Mouse (Mus musculus): Measurements from ENCODE around the gene Bmp6. TPM values are rescaled to one million over a fixed set of nuclear protein-coding genes. Genes with fewer than 3 reads are reported as not detected.

Gene Bmp6
- polyA plus RNA-seq, 1 experiment: 6.4 TPM

- TF ChIP-seq POLR2A (IDR thresholded peaks at IDR 0.05; ENCODE audit: borderline replicate concordance, insufficient read depth, low read length) (no peak), CTCF (IDR thresholded peaks at IDR 0.05; ENCODE audit: borderline replicate concordance, insufficient read depth, low read depth, low read length) (no peak)
- Histone ChIP-seq H3K4me3 (replicated peaks; ENCODE audit: insufficient read depth, low read depth, low read length) (no peak overlapping the region), H3K27me3 (ENCODE audit: control insufficient read depth, insufficient read depth, low read length) (no peaks in the 10 kb centered on the region), H3K4me1 (ENCODE audit: control insufficient read depth, insufficient read depth, low read length) (no peaks in the 10 kb centered on the region), H3K27ac (ENCODE audit: insufficient read depth, low read length) (no peak overlapping the region)
- WGBS: 99% methylated on average over 5 of the region's 5 CpGs
- no peak for DNase-seq
Measured at GRCm38 (mm10) chr13:38434831-38435230, 89.9 kb downstream of the Bmp6 start.

GRCm38 (mm10) chr13:38437930-38438329 lies 93.0 kb downstream of the Bmp6 start:
- no peaks in the 10 kb centered on the region for H3K4me1 ChIP-seq (ENCODE audit: control insufficient read depth, insufficient read depth, low read length)
- TF ChIP-seq POLR2A (IDR thresholded peaks at IDR 0.05; ENCODE audit: borderline replicate concordance, insufficient read depth, low read length) (no peak), CTCF (IDR thresholded peaks at IDR 0.05; ENCODE audit: borderline replicate concordance, insufficient read depth, low read depth, low read length) (no peak; the same call in 1 of the 2 replicates)
- H3K4me3 ChIP-seq (replicated peaks; ENCODE audit: insufficient read depth, low read depth, low read length): no peak overlapping the region
- no peak overlapping the region for H3K27ac ChIP-seq (ENCODE audit: insufficient read depth, low read length)
- no peaks in the 10 kb centered on the region for H3K27me3 ChIP-seq (ENCODE audit: control insufficient read depth, insufficient read depth, low read length)
- 16% methylated on average over 5 of the region's 5 CpGs for WGBS
- DNase-seq: no peak

DNA sequence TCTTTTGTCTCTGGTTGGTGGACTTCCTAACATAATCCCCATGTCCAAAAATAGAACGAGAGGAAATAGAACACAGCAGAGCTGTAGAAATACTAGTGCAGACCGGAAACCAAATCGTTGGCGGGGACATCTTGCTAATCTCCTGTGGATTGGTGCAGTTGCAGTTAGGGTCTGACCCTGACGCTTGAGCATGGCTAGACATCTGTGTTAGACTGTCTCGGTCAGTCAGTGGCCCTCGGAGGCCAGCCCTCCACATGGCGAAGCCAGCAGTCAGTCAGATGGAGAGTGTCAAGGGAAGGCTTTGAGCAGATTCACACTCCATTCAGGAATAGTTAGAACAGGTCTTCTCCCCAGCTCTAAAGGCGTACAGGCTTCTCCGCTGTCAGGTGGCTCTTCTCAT lies 95.3 kb downstream of the Bmp6 start:
- Histone ChIP-seq H3K27me3 (ENCODE audit: control insufficient read depth, insufficient read depth, low read length) (no peaks in the 10 kb centered on the region), H3K27ac (ENCODE audit: insufficient read depth, low read length) (no peak overlapping the region), H3K4me1 (ENCODE audit: control insufficient read depth, insufficient read depth, low read length) (no peaks in the 10 kb centered on the region), H3K4me3 (replicated peaks; ENCODE audit: insufficient read depth, low read depth, low read length) (no peak overlapping the region)
- WGBS: 90% methylated on average over 10 of the region's 10 CpGs
- no peak for DNase-seq
- TF ChIP-seq CTCF (IDR thresholded peaks at IDR 0.05; ENCODE audit: borderline replicate concordance, insufficient read depth, low read depth, low read length): no peak
- TF ChIP-seq POLR2A (IDR thresholded peaks at IDR 0.05; ENCODE audit: borderline replicate concordance, insufficient read depth, low read length): no peak

GRCm38 (mm10) chr13:38448516-38449015 lies 103.7 kb downstream of the Bmp6 start:
- Histone ChIP-seq H3K4me1 (ENCODE audit: control insufficient read depth, insufficient read depth, low read length) (no peaks in the 10 kb centered on the region), H3K27me3 (ENCODE audit: control insufficient read depth, insufficient read depth, low read length) (no peaks in the 10 kb centered on the region), H3K4me3 (replicated peaks; ENCODE audit: insufficient read depth, low read depth, low read length) (no peak overlapping the region), H3K27ac (ENCODE audit: insufficient read depth, low read length) (no peak overlapping the region)
- DNase-seq: no peak
- no peak for TF ChIP-seq POLR2A (IDR thresholded peaks at IDR 0.05; ENCODE audit: borderline replicate concordance, insufficient read depth, low read length)
- no peak for TF ChIP-seq CTCF (IDR thresholded peaks at IDR 0.05; ENCODE audit: borderline replicate concordance, insufficient read depth, low read depth, low read length)
- 87% methylated on average over 6 of the region's 6 CpGs for WGBS

GRCm38 (mm10) chr13:38450051-38450971 lies 105.4 kb downstream of the Bmp6 start:
- Histone ChIP-seq H3K27me3 (ENCODE audit: control insufficient read depth, insufficient read depth, low read length) (no peaks in the 10 kb centered on the region), H3K27ac (ENCODE audit: insufficient read depth, low read length) (no peak overlapping the region), H3K4me1 (ENCODE audit: control insufficient read depth, insufficient read depth, low read length) (no peaks in the 10 kb centered on the region), H3K4me3 (replicated peaks; ENCODE audit: insufficient read depth, low read depth, low read length) (no peak overlapping the region)
- TF ChIP-seq CTCF (IDR thresholded peaks at IDR 0.05; ENCODE audit: borderline replicate concordance, insufficient read depth, low read depth, low read length): no peak
- TF ChIP-seq POLR2A (IDR thresholded peaks at IDR 0.05; ENCODE audit: borderline replicate concordance, insufficient read depth, low read length): no peak
- no peak for DNase-seq
- WGBS: 60% methylated on average over 20 of the region's 20 CpGs

DNA sequence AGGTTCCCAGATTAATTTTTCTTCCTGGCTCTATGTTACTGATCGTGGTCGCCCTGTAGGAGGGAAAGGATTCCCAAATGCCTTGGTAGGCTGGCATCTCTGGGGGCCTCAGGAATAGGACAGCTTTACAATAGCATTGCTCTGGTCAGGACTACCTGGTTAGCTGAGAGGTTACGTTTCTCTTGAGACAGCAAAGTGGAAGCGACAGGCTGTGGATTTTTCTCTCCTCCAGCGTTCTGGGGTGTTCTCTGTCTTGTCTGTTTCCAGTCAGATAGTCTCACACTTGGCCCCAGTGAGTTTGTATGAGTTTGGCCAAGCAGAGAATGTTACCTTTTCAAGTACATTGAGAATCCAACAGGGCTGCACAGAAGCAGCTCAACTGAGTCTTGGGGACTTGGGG lies 106.5 kb downstream of the Bmp6 start:
- DNase-seq: no peak
- Histone ChIP-seq H3K27me3 (ENCODE audit: control insufficient read depth, insufficient read depth, low read length) (no peaks in the 10 kb centered on the region), H3K4me3 (replicated peaks; ENCODE audit: insufficient read depth, low read depth, low read length) (no peak overlapping the region), H3K27ac (ENCODE audit: insufficient read depth, low read length) (no peak overlapping the region), H3K4me1 (ENCODE audit: control insufficient read depth, insufficient read depth, low read length) (no peaks in the 10 kb centered on the region)
- TF ChIP-seq POLR2A (IDR thresholded peaks at IDR 0.05; ENCODE audit: borderline replicate concordance, insufficient read depth, low read length) (no peak), CTCF (IDR thresholded peaks at IDR 0.05; ENCODE audit: borderline replicate concordance, insufficient read depth, low read depth, low read length) (no peak)
- WGBS: 64% methylated on average over 5 of the region's 5 CpGs

DNA sequence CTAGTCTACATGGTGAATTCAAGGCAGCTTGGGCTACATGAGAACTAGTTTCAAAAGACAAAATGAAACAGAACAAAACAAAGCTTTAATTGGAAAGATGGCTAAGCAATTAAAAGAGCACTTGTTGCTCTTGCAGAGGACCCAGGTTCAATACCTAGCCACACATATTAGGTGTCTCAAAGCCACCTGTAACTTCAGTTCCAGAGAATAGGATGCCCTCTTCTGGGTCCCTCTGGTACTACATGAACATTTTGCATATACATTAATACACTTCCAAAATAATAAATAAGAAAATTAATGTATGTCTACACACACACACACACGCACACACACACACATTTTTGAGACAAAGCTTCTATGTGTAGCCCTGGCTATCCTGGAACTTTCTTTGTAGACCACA lies 118.5 kb downstream of the Bmp6 start:
- 84% methylated on average over 1 of the region's 1 CpGs for WGBS

DNA sequence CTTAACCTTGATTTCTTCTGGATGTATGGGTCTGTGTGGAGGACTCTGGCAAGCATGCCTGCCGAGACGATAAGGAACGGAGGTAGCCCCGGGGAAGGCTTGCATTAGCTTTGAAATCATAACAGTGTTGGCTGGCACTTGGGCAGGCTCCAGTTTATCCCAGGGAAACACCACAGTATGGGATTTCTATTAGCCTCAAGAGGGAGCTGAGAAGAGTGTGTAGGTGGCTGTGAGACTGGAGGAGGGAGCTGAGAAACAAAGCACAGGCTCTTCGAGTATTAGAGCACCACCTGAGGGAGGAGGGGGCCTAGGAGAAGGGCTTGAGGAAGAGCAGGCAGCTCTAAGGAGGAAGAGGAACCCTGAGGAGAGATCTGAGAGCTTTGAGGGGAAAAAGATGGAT lies 126.0 kb downstream of the Bmp6 start:
- WGBS: 63% methylated on average over 5 of the region's 5 CpGs
- no peak for DNase-seq
- Histone ChIP-seq H3K4me3 (replicated peaks; ENCODE audit: insufficient read depth, low read depth, low read length) (no peak overlapping the region), H3K4me1 (ENCODE audit: control insufficient read depth, insufficient read depth, low read length) (no peaks in the 10 kb centered on the region), H3K27me3 (ENCODE audit: control insufficient read depth, insufficient read depth, low read length) (no peaks in the 10 kb centered on the region), H3K27ac (ENCODE audit: insufficient read depth, low read length) (no peak overlapping the region)
- no peak for TF ChIP-seq CTCF (IDR thresholded peaks at IDR 0.05; ENCODE audit: borderline replicate concordance, insufficient read depth, low read depth, low read length)
- no peak for TF ChIP-seq POLR2A (IDR thresholded peaks at IDR 0.05; ENCODE audit: borderline replicate concordance, insufficient read depth, low read length)

More for the DNA sequence above, 118.5 kb downstream of the Bmp6 start:
- DNase-seq: no peak
- Histone ChIP-seq H3K4me3 (replicated peaks; ENCODE audit: insufficient read depth, low read depth, low read length) (no peak overlapping the region), H3K27ac (ENCODE audit: insufficient read depth, low read length) (no peak overlapping the region), H3K4me1 (ENCODE audit: control insufficient read depth, insufficient read depth, low read length) (no peaks in the 10 kb centered on the region), H3K27me3 (ENCODE audit: control insufficient read depth, insufficient read depth, low read length) (no peaks in the 10 kb centered on the region)
- TF ChIP-seq POLR2A (IDR thresholded peaks at IDR 0.05; ENCODE audit: borderline replicate concordance, insufficient read depth, low read length) (no peak), CTCF (IDR thresholded peaks at IDR 0.05; ENCODE audit: borderline replicate concordance, insufficient read depth, low read depth, low read length) (no peak)

Measured in cerebellum, adult 2 months (tissue).